Mouse (Mus musculus) adrenal gland, postnatal 4 days (tissue): ENCODE measurements around the gene Ptpru. TPM values are rescaled to one million over a fixed set of nuclear protein-coding genes. Genes with fewer than 3 reads are reported as not detected.
"Not testable (repeated sequence)": the region's sequence is repeated elsewhere in the genome, so short reads cannot be mapped to it uniquely, and the experiment has no call there.

ENCODE experiments used
- DNase-seq, 2 experiments: peaks; one replicate each; pipeline ENCODE4 v3.0.0; 2021 to 2022; ENCODE audit warnings: low spot score in 2 of 2, mixed read lengths in 2 of 2
- total RNA-seq, 2 experiments: library from RNA; stranded (reverse); gene quantifications; 2 replicates each; pipeline ENCODE4 v1.2.3; 2021

Ptpru gene
- total RNA-seq, 2 experiments from 2014 or later, result 61.3 to 64.8 TPM

- no peak for DNase-seq
Observed at GRCm38 (mm10) chr4:131836351-131836881, 1.7 kb downstream of the Ptpru start.

GRCm38 (mm10) chr4:131833971-131834609 is 4.0 kb downstream of the Ptpru start:
- DNase-seq, result no peak

GRCm38 (mm10) chr4:131832759-131833407 is 5.2 kb downstream of the Ptpru start:
- DNase-seq, result no peak

GRCm38 (mm10) chr4:131831546-131832045 is 6.5 kb downstream of the Ptpru start:
- no peak for DNase-seq

GRCm38 (mm10) chr4:131829123-131829522 is 9.0 kb downstream of the Ptpru start:
- no peak for DNase-seq

GRCm38 (mm10) chr4:131826905-131827304 is 11.2 kb downstream of the Ptpru start:
- no peak for DNase-seq

GRCm38 (mm10) chr4:131825830-131826229 is 12.3 kb downstream of the Ptpru start:
- DNase-seq, result no peak

GRCm38 (mm10) chr4:131824939-131825338 is 13.1 kb downstream of the Ptpru start:
- DNase-seq, result no peak

- DNase-seq, result no peak
Observed at GRCm38 (mm10) chr4:131822583-131822982, 15.5 kb downstream of the Ptpru start.

- no peak for DNase-seq
Observed at GRCm38 (mm10) chr4:131821161-131821731, 16.8 kb downstream of the Ptpru start.

GRCm38 (mm10) chr4:131818926-131819325 is 19.2 kb downstream of the Ptpru start:
- DNase-seq, result no peak

GRCm38 (mm10) chr4:131815774-131816173 is 22.3 kb downstream of the Ptpru start:
- no peak for DNase-seq

- DNase-seq, result no peak
Observed at GRCm38 (mm10) chr4:131814869-131815268, 23.2 kb downstream of the Ptpru start.

- no peak for DNase-seq
Observed at GRCm38 (mm10) chr4:131813798-131814197, 24.3 kb downstream of the Ptpru start.

GRCm38 (mm10) chr4:131812458-131812857 is 25.6 kb downstream of the Ptpru start:
- no peak for DNase-seq

- DNase-seq, result no peak
Observed at GRCm38 (mm10) chr4:131805255-131805654, 32.8 kb downstream of the Ptpru start.

- DNase-seq, result not testable (repeated sequence)
Observed at GRCm38 (mm10) chr4:131804732-131805131, 33.4 kb downstream of the Ptpru start.

- DNase-seq, result no peak
Observed at GRCm38 (mm10) chr4:131803846-131804245, 34.2 kb downstream of the Ptpru start.

GRCm38 (mm10) chr4:131798968-131799367 is 39.1 kb downstream of the Ptpru start:
- no peak for DNase-seq

- DNase-seq, result no peak
Observed at GRCm38 (mm10) chr4:131797920-131798319, 40.2 kb downstream of the Ptpru start.

- no peak for DNase-seq
Observed at GRCm38 (mm10) chr4:131797483-131797882, 40.6 kb downstream of the Ptpru start.
